Mouse (Mus musculus) lung, postnatal 4 days (tissue): ENCODE measurements around the gene Cnp.
A peak's percentile ranks its signal among the peaks of the same experiment; 100 is the strongest.

Source experiments
- DNase-seq, 2 experiments: peaks; one replicate each; pipeline ENCODE4 v3.0.0; 2021

The Cnp gene

GRCm38 (mm10) chr11:100623867-100624266, 49.2 kb downstream of the Cnp start:
- DNase-seq: peak; percentile 78

- peak in 1 of 2 experiments; percentile 39 for DNase-seq
Observed at GRCm38 (mm10) chr11:100625754-100626700, 51.3 kb downstream of the Cnp start.

GRCm38 (mm10) chr11:100626701-100627195, 52.0 kb downstream of the Cnp start:
- peak; percentile 78 to 87 for DNase-seq

- no peak for DNase-seq
Observed at GRCm38 (mm10) chr11:100628056-100628455, 53.4 kb downstream of the Cnp start.

- DNase-seq: peak; percentile 32 to 80
Observed at GRCm38 (mm10) chr11:100628862-100629352, 54.2 kb downstream of the Cnp start.

GRCm38 (mm10) chr11:100634530-100634929, 59.8 kb downstream of the Cnp start:
- no peak for DNase-seq

GRCm38 (mm10) chr11:100640159-100640906, 65.6 kb downstream of the Cnp start:
- DNase-seq: peak; percentile 42 to 44
